Mouse (Mus musculus) heart, embryonic 16.5 days (tissue): ENCODE measurements at regions not wholly inside any gene's neighbourhood (a gene's known extent, or its start where the extent isn't known, plus 50 kb on each side); places are given as distances from the start of the nearest gene placed in this dataset.

Experiments used
- ATAC-seq: fragments of 200-750 bp; cut with Nextera tagmentation; replicated peaks from 2 replicates; pipeline ENCODE4 v1.8.0; 2017; ENCODE audit warnings: moderate number of reproducible peaks; ENCODE audit not compliant: insufficient read depth, low FRiP score; ENCODE audit errors: extremely low read depth
- H3K27ac ChIP-seq: fragments of 300-500 bp; sonication (generic); 2 replicates; pipeline ENCODE4 v1.5.1; 2014; ENCODE audit warnings: mild to moderate bottlenecking, low read length, control low read depth, moderate library complexity
- H3K27me3 ChIP-seq: fragments of 300-500 bp; sonication (generic); 2 replicates; pipeline ENCODE4 v1.6.1; 2014; ENCODE audit warnings: low read length, mixed read lengths; ENCODE audit not compliant: control insufficient read depth, insufficient read depth
- H3K36me3 ChIP-seq: fragments of 300-500 bp; sonication (generic); 2 replicates; pipeline ENCODE4 v1.6.1; 2014; ENCODE audit not compliant: control insufficient read depth, insufficient read depth
- H3K4me1 ChIP-seq: fragments of 300-500 bp; sonication (generic); 2 replicates; pipeline ENCODE4 v1.6.1; 2014; ENCODE audit warnings: low read length, mixed read lengths; ENCODE audit not compliant: control insufficient read depth, insufficient read depth
- H3K4me2 ChIP-seq: fragments of 300-500 bp; sonication (generic); 2 replicates; pipeline ENCODE4 v1.6.1; 2014; ENCODE audit warnings: low read depth, mild to moderate bottlenecking, control low read depth, low read length
- H3K4me3 ChIP-seq: fragments of 300-500 bp; sonication (generic); 2 replicates; pipeline ENCODE4 v1.5.1; 2014; ENCODE audit warnings: mild to moderate bottlenecking, control low read depth, low read length
- H3K9ac ChIP-seq: fragments of 300-500 bp; sonication (generic); 2 replicates; pipeline ENCODE4 v1.6.1; 2014; ENCODE audit warnings: low read length, control low read depth
- H3K9me3 ChIP-seq: fragments of 300-500 bp; sonication (generic); replicated peaks from 2 replicates; pipeline ENCODE4 v1.6.1; 2016; ENCODE audit warnings: low read length; ENCODE audit not compliant: control insufficient read depth
- WGBS: fragments of 180-500 bp; shearing (Covaris S2); extraction: QIAGEN DNeasy Blood & Tissue Kit; methylation state at CpG from one replicate; pipeline ENCODE4 v1.1.7; 2014; 5-methylcytosine and 5-hydroxymethylcytosine counted together

DNA sequence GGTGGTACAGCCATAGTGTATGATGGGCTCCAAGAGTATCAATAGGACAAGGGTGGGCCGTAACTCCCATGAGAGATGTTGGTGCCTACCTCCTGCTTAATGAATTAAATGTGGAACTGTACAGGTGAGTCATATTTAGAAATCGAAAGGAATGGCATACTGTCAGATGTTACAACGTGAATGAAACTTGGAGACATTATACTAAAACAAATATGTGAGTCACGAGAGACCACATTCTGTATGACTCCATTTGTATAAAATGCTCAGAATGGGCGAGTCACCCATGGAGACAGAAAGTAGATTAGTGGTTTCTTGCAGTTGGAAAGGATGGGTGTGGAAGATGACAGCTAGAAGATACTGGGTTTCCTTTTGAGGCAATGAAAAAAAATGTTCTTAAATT lies 340.4 kb upstream of the Gm21798 start:
- H3K36me3 ChIP-seq: no peaks in the 10 kb centered on the region
- H3K4me3 ChIP-seq: no peak overlapping the region
- no peak overlapping the region for H3K9ac ChIP-seq
- ATAC-seq: no peak
- H3K4me1 ChIP-seq: no peaks in the 10 kb centered on the region
- no peak overlapping the region for H3K4me2 ChIP-seq
- H3K9me3 ChIP-seq: no peaks in the 10 kb centered on the region
- H3K27me3 ChIP-seq: no peaks in the 10 kb centered on the region
- no peak overlapping the region for H3K27ac ChIP-seq
- WGBS: 75% methylated on average over 5 of the region's 5 CpGs

DNA sequence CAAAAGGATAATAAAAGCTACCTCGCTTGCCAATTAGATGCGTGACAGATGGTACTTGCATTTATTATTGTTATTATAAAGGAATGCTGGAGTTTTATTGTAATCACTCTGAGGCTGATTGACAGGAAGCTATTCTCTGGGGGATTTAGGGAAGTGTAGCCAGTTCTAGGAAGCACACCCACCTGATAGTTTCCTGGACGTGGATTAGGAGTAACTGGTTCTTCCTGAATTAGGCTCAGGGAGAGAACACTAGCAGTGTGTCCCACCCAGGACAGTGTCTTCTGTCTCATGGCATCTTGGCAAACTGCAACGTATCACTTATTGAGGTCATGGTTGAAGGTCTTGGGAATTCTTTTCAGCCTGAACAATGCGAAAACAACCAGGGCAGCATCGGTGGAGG lies 336.9 kb upstream of the Gm21798 start:
- WGBS: 65% methylated on average over 6 of the region's 6 CpGs
- ATAC-seq: no peak
- Histone ChIP-seq H3K27me3 (no peaks in the 10 kb centered on the region), H3K4me1 (peaks cover 6% of the 10 kb centered on the region; the same call in 1 of the 2 replicates), H3K4me2 (no peak overlapping the region), H3K9ac (no peak overlapping the region), H3K9me3 (no peaks in the 10 kb centered on the region), H3K27ac (no peak overlapping the region), H3K36me3 (no peaks in the 10 kb centered on the region), H3K4me3 (no peak overlapping the region)

DNA sequence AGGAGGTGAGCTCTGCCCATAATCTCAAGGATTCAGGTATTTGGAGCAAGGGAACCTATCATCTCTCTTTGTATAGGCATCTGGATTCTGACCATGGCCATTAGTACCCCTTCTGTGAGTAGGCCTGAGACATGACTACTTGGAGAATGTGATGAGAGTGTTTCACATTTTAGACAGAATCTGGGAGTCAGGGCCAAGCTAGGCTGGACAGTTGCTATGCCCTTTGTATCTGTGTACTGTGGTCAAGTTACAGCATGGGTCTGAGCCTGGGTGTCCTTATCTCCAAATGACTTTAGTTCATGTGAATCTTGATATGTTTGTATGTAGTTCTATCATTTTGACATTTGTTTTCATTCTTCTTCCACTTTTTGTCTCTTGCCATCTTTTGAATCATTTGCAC lies 336.3 kb upstream of the Gm21798 start:
- Histone ChIP-seq H3K4me2 (no peak overlapping the region), H3K4me3 (no peak overlapping the region), H3K4me1 (peaks cover 6% of the 10 kb centered on the region; the same call in 1 of the 2 replicates), H3K27me3 (no peaks in the 10 kb centered on the region), H3K9me3 (no peaks in the 10 kb centered on the region), H3K36me3 (no peaks in the 10 kb centered on the region), H3K27ac (no peak overlapping the region), H3K9ac (no peak overlapping the region)
- ATAC-seq: no peak

DNA sequence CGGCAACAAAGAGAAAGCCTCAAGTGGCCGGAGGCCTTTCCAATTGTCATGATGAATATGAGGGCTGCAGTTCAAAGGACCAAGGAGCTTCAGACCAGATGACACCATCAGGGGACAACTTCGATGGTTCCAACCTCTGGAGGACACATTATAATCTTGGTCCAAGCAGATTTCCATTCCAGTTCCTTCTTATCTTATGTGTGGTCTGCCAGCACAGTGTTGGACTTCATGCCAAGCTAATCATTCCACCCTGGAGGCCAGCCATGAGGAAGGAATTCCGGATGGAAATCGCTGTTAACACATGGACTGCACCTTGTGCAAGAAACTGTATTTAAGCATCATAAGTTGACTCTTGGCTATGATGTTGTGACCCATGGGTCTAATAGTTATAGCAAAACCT lies 334.5 kb upstream of the Gm21798 start:
- H3K4me1 ChIP-seq: peaks cover 6% of the 10 kb centered on the region; the same call in 1 of the 2 replicates
- WGBS: 57% methylated on average over 5 of the region's 5 CpGs
- no peaks in the 10 kb centered on the region for H3K36me3 ChIP-seq
- H3K27ac ChIP-seq: no peak overlapping the region
- no peaks in the 10 kb centered on the region for H3K27me3 ChIP-seq
- no peaks in the 10 kb centered on the region for H3K9me3 ChIP-seq
- H3K4me3 ChIP-seq: no peak overlapping the region
- no peak overlapping the region for H3K9ac ChIP-seq
- no peak overlapping the region for H3K4me2 ChIP-seq
- ATAC-seq: no peak

DNA sequence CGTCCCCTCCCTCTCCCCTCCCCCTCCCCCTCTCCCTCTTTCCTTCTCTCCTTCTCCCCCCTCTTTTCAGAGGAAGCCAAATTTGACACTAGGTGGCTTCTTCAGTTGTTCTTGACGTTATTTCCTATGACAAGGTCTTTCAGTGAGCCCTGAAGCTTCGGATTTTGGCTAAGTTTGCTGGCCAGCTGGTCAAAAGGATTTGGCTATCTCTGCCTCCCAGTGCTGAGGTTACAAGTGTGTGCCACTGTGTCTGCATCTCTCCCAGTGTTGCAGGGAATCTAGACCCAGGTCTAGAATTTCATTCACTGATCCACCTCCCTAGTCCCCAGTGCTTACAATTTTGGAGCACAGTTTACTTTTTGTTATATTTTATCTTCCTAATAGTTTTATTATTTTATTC lies 329.7 kb upstream of the Gm21798 start:
- Histone ChIP-seq H3K9ac (no peak overlapping the region), H3K36me3 (no peaks in the 10 kb centered on the region), H3K4me3 (no peak overlapping the region), H3K9me3 (no peaks in the 10 kb centered on the region), H3K27ac (no peak overlapping the region), H3K4me2 (no peak overlapping the region), H3K4me1 (peaks cover 6% of the 10 kb centered on the region; the same call in 1 of the 2 replicates), H3K27me3 (no peaks in the 10 kb centered on the region)
- WGBS: 21% methylated on average over 2 of the region's 3 CpGs
- ATAC-seq: no peak

DNA sequence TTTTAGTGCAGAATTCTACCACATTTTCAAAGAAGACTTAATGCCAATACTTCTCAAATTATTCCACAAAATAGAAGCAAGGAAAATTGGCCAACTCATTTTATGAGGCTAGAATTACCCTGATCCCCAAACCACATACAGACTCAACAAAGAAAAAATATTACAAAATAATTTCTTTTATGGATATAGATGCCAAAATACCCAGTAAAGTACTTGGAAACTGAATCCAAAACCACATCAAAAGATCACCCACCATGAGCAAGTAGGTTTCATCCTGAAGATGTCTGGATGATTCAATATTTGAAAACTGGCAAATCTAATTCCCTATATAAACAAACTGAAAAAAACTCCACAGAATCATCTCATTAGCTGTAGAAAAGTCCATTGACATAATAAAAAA lies 316.7 kb upstream of the Gm21798 start:
- H3K4me2 ChIP-seq: no peak overlapping the region
- no peak overlapping the region for H3K9ac ChIP-seq
- H3K27ac ChIP-seq: no peak overlapping the region
- no peaks in the 10 kb centered on the region for H3K4me1 ChIP-seq
- ATAC-seq: no peak
- H3K4me3 ChIP-seq: no peak overlapping the region
- H3K9me3 ChIP-seq: no peaks in the 10 kb centered on the region
- no peaks in the 10 kb centered on the region for H3K27me3 ChIP-seq
- H3K36me3 ChIP-seq: no peaks in the 10 kb centered on the region

DNA sequence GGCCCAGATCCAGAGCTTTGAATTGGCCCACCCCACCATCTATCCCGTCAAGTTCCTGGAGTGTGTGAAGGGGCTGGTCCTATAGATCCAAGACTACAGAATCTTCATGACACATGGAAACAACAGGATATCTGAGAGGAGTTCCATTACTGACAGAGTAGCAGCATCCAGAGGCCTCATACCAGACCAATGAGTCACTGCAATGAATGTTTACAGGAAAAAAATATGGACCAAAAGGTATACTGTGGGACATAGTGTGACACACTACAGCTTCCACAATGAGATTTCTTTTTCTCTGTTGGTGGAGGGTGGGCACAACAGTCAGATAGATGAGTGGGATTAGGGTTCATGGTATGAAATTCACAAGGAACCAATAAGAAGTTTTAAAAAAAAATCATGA lies 316.0 kb upstream of the Gm21798 start:
- no peaks in the 10 kb centered on the region; the same call in 1 of the 2 replicates for H3K9me3 ChIP-seq
- 56% methylated on average over 1 of the region's 1 CpGs for WGBS
- no peak overlapping the region for H3K9ac ChIP-seq
- H3K4me1 ChIP-seq: no peaks in the 10 kb centered on the region
- no peak overlapping the region for H3K4me3 ChIP-seq
- no peak overlapping the region for H3K4me2 ChIP-seq
- no peak overlapping the region for H3K27ac ChIP-seq
- no peak for ATAC-seq
- no peaks in the 10 kb centered on the region for H3K27me3 ChIP-seq
- H3K36me3 ChIP-seq: no peaks in the 10 kb centered on the region

DNA sequence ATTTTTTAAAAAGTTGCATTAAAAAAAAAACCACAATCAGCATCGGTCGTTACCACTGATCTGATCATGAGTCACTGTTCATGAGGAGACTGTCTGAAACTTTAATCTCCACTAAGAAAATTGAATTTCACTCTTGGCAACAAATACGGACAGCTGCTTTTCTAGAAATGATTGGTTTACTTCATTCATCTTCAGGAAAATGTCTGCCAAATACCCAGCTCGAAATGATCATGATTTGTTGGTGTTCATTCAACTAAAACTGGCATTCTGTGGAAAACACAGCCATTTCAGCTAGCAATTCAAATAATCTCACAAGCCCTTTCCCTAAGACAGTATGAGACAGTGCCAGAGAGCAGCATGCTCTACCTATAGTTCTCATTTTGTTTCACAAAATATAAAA lies 312.7 kb upstream of the Gm21798 start:
- Histone ChIP-seq H3K9ac (no peak overlapping the region), H3K36me3 (no peaks in the 10 kb centered on the region), H3K4me3 (no peak overlapping the region), H3K4me1 (no peaks in the 10 kb centered on the region), H3K4me2 (no peak overlapping the region), H3K27ac (no peak overlapping the region), H3K27me3 (no peaks in the 10 kb centered on the region), H3K9me3 (no peaks in the 10 kb centered on the region; the same call in 1 of the 2 replicates)
- ATAC-seq: no peak
- 81% methylated on average over 4 of the region's 4 CpGs for WGBS

DNA sequence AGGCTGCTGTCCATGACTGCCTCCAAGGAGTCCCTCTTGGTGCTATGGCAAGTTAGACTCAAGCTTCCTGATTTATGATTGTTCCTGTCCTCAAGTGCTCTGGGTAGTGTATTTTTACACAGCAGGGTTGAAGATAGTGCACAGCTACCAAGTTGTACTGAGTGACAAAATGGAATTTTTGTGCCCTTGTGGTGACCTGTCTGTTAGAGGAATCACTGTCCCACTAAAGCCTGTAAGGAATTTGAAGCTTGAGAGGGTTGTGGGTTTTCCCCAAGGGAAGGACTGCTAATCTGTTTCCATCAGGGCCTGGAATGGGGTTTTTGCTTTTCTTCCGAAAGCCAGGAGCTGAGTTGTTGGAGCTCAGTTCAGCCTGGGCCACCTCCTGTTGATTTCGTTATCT lies 306.8 kb upstream of the Gm21798 start:
- no peaks in the 10 kb centered on the region for H3K27me3 ChIP-seq
- H3K4me1 ChIP-seq: peaks cover 10% of the 10 kb centered on the region
- no peaks in the 10 kb centered on the region for H3K36me3 ChIP-seq
- WGBS: 30% methylated on average over 2 of the region's 2 CpGs
- ATAC-seq: no peak
- peak overlapping the region; percentile 61 for H3K27ac ChIP-seq
- H3K9me3 ChIP-seq: no peaks in the 10 kb centered on the region; the same call in 1 of the 2 replicates
- no peak overlapping the region for H3K4me2 ChIP-seq
- H3K4me3 ChIP-seq: no peak overlapping the region
- no peak overlapping the region for H3K9ac ChIP-seq

DNA sequence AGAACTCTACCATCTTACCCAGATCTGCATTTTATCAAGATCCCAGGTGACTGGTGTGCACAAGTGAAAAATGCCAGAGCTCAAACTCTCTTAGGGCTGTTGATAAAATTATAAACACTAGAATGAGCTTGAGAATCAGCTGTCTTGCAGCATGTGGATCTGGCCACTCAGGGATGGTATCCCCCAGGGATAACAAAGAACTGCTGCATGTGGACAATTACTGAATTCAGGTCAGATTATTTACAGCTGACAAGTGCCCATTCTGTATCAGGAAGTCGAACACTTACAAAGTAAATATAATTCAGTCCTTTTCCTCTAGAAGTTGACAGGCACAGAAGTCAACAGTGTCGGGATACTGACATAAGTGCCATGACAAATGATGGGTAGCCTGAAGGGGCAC lies 306.3 kb upstream of the Gm21798 start:
- WGBS: 53% methylated on average over 2 of the region's 2 CpGs
- ATAC-seq: no peak

More for the DNA sequence above, 306.3 kb upstream of the Gm21798 start:
- no peaks in the 10 kb centered on the region for H3K27me3 ChIP-seq
- no peak overlapping the region for H3K9ac ChIP-seq
- no peaks in the 10 kb centered on the region for H3K36me3 ChIP-seq
- H3K4me2 ChIP-seq: no peak overlapping the region
- peak overlapping the region; percentile 61 for H3K27ac ChIP-seq
- no peaks in the 10 kb centered on the region; the same call in 1 of the 2 replicates for H3K9me3 ChIP-seq
- H3K4me3 ChIP-seq: no peak overlapping the region
- H3K4me1 ChIP-seq: peaks cover 10% of the 10 kb centered on the region
